Mouse (Mus musculus) cerebellum, adult 18-20 months (tissue): Measurements from ENCODE around the gene Cass4.

ENCODE experiments used
- DNase-seq, 2 experiments: peaks; one replicate each; pipeline ENCODE4 v3.0.0; 2021

Gene Cass4

GRCm38 (mm10) chr2:172393391-172394051, at the start of gene Cass4:
Cass4 (plus strand) TSS chr2:172393794.
- no peak for DNase-seq

GRCm38 (mm10) chr2:172344669-172345068, 48.9 kb upstream of the Cass4 start:
- DNase-seq, result no peak

- peak; percentile 94 to 95 for DNase-seq
These were observed 48.3 kb upstream of the Cass4 start, which contains the start of gene Fam210b for GRCm38 (mm10) chr2:172345258-172345738. Fam210b (plus strand) TSS chr2:172345565.

GRCm38 (mm10) chr2:172346034-172346929, 47.3 kb upstream of the Cass4 start:
- peak; percentile 56 to 62 for DNase-seq

- DNase-seq, result no peak
These were observed 46.5 kb upstream of the Cass4 start for GRCm38 (mm10) chr2:172346933-172347611.

- DNase-seq, result no peak
These were observed 45.2 kb upstream of the Cass4 start for GRCm38 (mm10) chr2:172348297-172348950.

GRCm38 (mm10) chr2:172349776-172350175, 43.8 kb upstream of the Cass4 start:
- no peak for DNase-seq

GRCm38 (mm10) chr2:172350773-172351172, 42.8 kb upstream of the Cass4 start:
- no peak for DNase-seq

- no peak for DNase-seq
These were observed 40.4 kb upstream of the Cass4 start for GRCm38 (mm10) chr2:172353218-172353617.

GRCm38 (mm10) chr2:172354761-172355160, 38.8 kb upstream of the Cass4 start:
- DNase-seq, result no peak

GRCm38 (mm10) chr2:172355833-172356232, 37.8 kb upstream of the Cass4 start:
- DNase-seq, result no peak

GRCm38 (mm10) chr2:172363176-172363575, 30.4 kb upstream of the Cass4 start:
- no peak for DNase-seq

- peak; percentile 96 to 97 for DNase-seq
These were observed 23.0 kb upstream of the Cass4 start, which contains the start of the genes Aurka and Cstf1 for GRCm38 (mm10) chr2:172370411-172371223. Aurka (minus strand) TSS chr2:172370535. Cstf1 (plus strand) TSS chr2:172370681.

- no peak for DNase-seq
These were observed 22.3 kb upstream of the Cass4 start for GRCm38 (mm10) chr2:172371258-172371657.

GRCm38 (mm10) chr2:172376551-172376950, 17.0 kb upstream of the Cass4 start:
- DNase-seq, result no peak

GRCm38 (mm10) chr2:172376999-172377515, 16.5 kb upstream of the Cass4 start:
- DNase-seq, result no peak

GRCm38 (mm10) chr2:172378332-172378731, 15.3 kb upstream of the Cass4 start:
- DNase-seq, result no peak

GRCm38 (mm10) chr2:172380513-172380912, 13.1 kb upstream of the Cass4 start:
- no peak for DNase-seq

GRCm38 (mm10) chr2:172381341-172381740, 12.3 kb upstream of the Cass4 start:
- DNase-seq, result no peak

- DNase-seq, result no peak
These were observed 11.7 kb upstream of the Cass4 start for GRCm38 (mm10) chr2:172381898-172382297.

GRCm38 (mm10) chr2:172384715-172385114, 8.9 kb upstream of the Cass4 start:
- no peak for DNase-seq
